Mouse (Mus musculus) heart, embryonic 14.5 days (tissue): Measurements from ENCODE around the gene Aunip. TPM values are rescaled to one million over a fixed set of nuclear protein-coding genes. Genes with fewer than 3 reads are reported as not detected.
A peak's percentile ranks its signal among the peaks of the same experiment; 100 is the strongest.

Source experiments
- ATAC-seq: fragments of 200-750 bp; cut with Nextera tagmentation; 2 replicates; pipeline ENCODE4 v1.8.0; 2017; ENCODE audit warnings: low read depth, moderate TSS enrichment; ENCODE audit not compliant: insufficient number of reproducible peaks, insufficient read depth, low FRiP score
- H3K27ac ChIP-seq, 2 experiments: fragments of 200-500 bp in 1 of 2; fragments of 300-500 bp in 1 of 2; sonication (generic) in 1 of 2; replicated peaks in 1 of 2; 2 replicates each; pipeline ENCODE4 v1.5.1; 2012 to 2014; ENCODE audit warnings: low read depth in 2 of 2, low read length in 2 of 2, control low read depth in 1 of 2, mild to moderate bottlenecking in 1 of 2, mixed read lengths in 1 of 2; ENCODE audit not compliant: control insufficient read depth in 1 of 2, insufficient read depth in 1 of 2
- H3K27me3 ChIP-seq: fragments of 300-500 bp; sonication (generic); 2 replicates; pipeline ENCODE4 v1.6.1; 2014; ENCODE audit warnings: mild to moderate bottlenecking, low read length, control low read depth; ENCODE audit not compliant: control insufficient read depth, insufficient read depth
- H3K36me3 ChIP-seq: fragments of 300-500 bp; sonication (generic); 2 replicates; pipeline ENCODE4 v1.6.1; 2014; ENCODE audit warnings: mild to moderate bottlenecking, control low read depth, low read length, mixed read lengths; ENCODE audit not compliant: control insufficient read depth, insufficient read depth
- H3K4me1 ChIP-seq, 2 experiments: fragments of 200-500 bp in 1 of 2; fragments of 300-500 bp in 1 of 2; sonication (generic) in 1 of 2; 2 replicates each; pipeline ENCODE4 v1.6.1; 2012 to 2014; ENCODE audit warnings: low read length in 2 of 2, control low read depth in 1 of 2, mixed read lengths in 1 of 2; ENCODE audit not compliant: control insufficient read depth in 2 of 2, insufficient read depth in 2 of 2
- H3K4me2 ChIP-seq: fragments of 300-500 bp; sonication (generic); 2 replicates; pipeline ENCODE4 v1.6.1; 2014; ENCODE audit warnings: mild to moderate bottlenecking, low read length
- H3K4me3 ChIP-seq, 2 experiments: fragments of 200-500 bp in 1 of 2; fragments of 300-500 bp in 1 of 2; sonication (generic) in 1 of 2; 2 replicates each; pipeline ENCODE4 v1.5.1; 2012 to 2014; ENCODE audit warnings: low read length in 2 of 2, mild to moderate bottlenecking in 2 of 2, control low read depth in 1 of 2, low read depth in 1 of 2, moderate library complexity in 1 of 2; ENCODE audit not compliant: control insufficient read depth in 1 of 2, insufficient read depth in 1 of 2
- H3K9ac ChIP-seq: fragments of 300-500 bp; sonication (generic); 2 replicates; pipeline ENCODE4 v1.6.1; 2014; ENCODE audit warnings: mild to moderate bottlenecking, low read length
- H3K9me3 ChIP-seq: fragments of 300-500 bp; sonication (generic); 2 replicates; pipeline ENCODE4 v1.6.1; 2016; ENCODE audit warnings: low read length, control low read depth; ENCODE audit not compliant: control insufficient read depth
- WGBS: fragments of 180-500 bp; shearing (Covaris S2); extraction: QIAGEN DNeasy Blood & Tissue Kit; methylation state at CpG from one replicate; pipeline ENCODE4 v1.1.7; 2014; 5-methylcytosine and 5-hydroxymethylcytosine counted together
- polyA plus RNA-seq: library from polyadenylated mRNA; unstranded; fragments of >200 nt; fragmentation: Nextera tagmentation; extraction: Ambion mirVana; gene quantifications from 2 replicates; pipeline ENCODE4 v1.2.1, GENCODE M21; 2014

Aunip gene
- polyA plus RNA-seq, 1 experiment from 2014 or later, result 3.2 TPM

GRCm38 (mm10) chr4:134505303-134505789 lies 5.5 kb upstream of the Aunip start:
- Histone ChIP-seq H3K36me3 (peaks cover 13% of the 10 kb centered on the region), H3K27me3 (no peaks in the 10 kb centered on the region), H3K4me3 (no peak overlapping the region), H3K27ac (no peak overlapping the region), H3K4me1 (no peaks in the 10 kb centered on the region), H3K4me2 (no peak overlapping the region), H3K9ac (no peak overlapping the region), H3K9me3 (no peaks in the 10 kb centered on the region)
- 87% methylated on average over 4 of the region's 4 CpGs for WGBS
- ATAC-seq, result no peak

GRCm38 (mm10) chr4:134505966-134506594 lies 4.7 kb upstream of the Aunip start:
- Histone ChIP-seq H3K27ac (no peak overlapping the region), H3K4me3 (no peak overlapping the region), H3K4me1 (peaks cover 0 to 1% of the 10 kb centered on the region in 2 experiments; a peak in 1 of 4 replicates), H3K4me2 (no peak overlapping the region), H3K9me3 (no peaks in the 10 kb centered on the region), H3K27me3 (no peaks in the 10 kb centered on the region), H3K36me3 (peaks cover 13% of the 10 kb centered on the region), H3K9ac (no peak overlapping the region)
- no peak for ATAC-seq
- 57% methylated on average over 3 of the region's 4 CpGs for WGBS

DNA sequence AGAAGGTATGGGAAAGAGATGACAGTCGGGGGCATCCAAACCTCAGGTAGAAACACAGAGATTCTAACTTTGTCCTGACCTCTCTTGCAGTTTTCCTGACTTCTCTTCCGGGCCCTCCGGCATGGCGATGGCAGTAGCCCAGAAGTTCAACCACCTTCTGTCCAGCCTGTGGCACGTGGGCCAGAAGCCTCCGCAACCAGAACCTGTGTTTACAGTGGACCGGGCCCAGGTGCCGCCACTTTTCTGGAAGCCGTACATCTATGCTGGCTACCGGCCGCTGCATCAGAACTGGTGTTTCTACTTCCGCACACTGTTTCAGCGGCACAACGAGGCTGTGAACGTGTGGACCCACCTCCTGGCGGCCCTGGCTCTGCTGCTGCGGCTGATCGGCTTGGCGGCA lies 4.1 kb upstream of the Aunip start:
- no peaks in the 10 kb centered on the region for H3K9me3 ChIP-seq
- no peak overlapping the region for H3K27ac ChIP-seq
- peaks cover 13% of the 10 kb centered on the region for H3K36me3 ChIP-seq
- H3K4me3 ChIP-seq, result no peak overlapping the region
- H3K4me1 ChIP-seq, result peaks cover 0 to 7% of the 10 kb centered on the region in 2 experiments; a peak in 2 of 4 replicates
- no peaks in the 10 kb centered on the region for H3K27me3 ChIP-seq
- no peak for ATAC-seq
- H3K4me2 ChIP-seq, result no peak overlapping the region
- WGBS, result 88% methylated on average over 19 of the region's 19 CpGs
- no peak overlapping the region for H3K9ac ChIP-seq

GRCm38 (mm10) chr4:134510396-134510795 lies 403 bp upstream of the Aunip start:
- no peak for ATAC-seq
- H3K27ac ChIP-seq, result no peak overlapping the region

DNA sequence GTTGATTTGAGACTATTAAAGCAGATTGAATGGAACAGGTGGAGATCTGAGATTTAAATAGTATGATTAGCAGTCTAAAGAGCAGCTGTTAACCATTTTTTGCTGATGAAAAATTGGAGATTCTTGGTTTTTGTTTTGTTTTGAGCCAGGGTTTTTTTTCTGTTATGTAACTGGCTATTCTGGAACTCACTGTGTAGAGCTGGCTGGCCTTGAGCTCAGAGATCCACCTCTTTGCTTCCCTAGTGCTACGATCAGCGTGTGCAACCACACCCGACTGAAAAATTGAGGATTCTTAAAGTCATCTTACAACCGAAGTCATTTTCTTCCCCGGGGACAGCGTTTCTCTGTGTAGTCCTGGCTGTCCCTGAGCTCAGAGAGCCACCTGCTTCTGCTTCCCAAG lies 931 bp downstream of the Aunip start:
- ATAC-seq, result no peak
- no peak overlapping the region for H3K27ac ChIP-seq
- H3K4me1 ChIP-seq, result peaks cover 13 to 37% of the 10 kb centered on the region in 2 experiments
- H3K36me3 ChIP-seq, result peaks cover 16% of the 10 kb centered on the region
- peak overlapping the region; percentile 12 to 61 for H3K4me3 ChIP-seq
- peak overlapping the region; percentile 80 for H3K4me2 ChIP-seq
- H3K27me3 ChIP-seq, result no peaks in the 10 kb centered on the region
- peak overlapping the region; percentile 73 for H3K9ac ChIP-seq
- 64% methylated on average over 6 of the region's 6 CpGs for WGBS
- H3K9me3 ChIP-seq, result no peaks in the 10 kb centered on the region

More at GRCm38 (mm10) chr4:134510396-134510795, 403 bp upstream of the Aunip start:
- Histone ChIP-seq H3K9ac (no peak overlapping the region), H3K36me3 (peaks cover 17% of the 10 kb centered on the region), H3K9me3 (no peaks in the 10 kb centered on the region), H3K4me3 (no peak overlapping the region), H3K4me1 (peaks cover 5 to 26% of the 10 kb centered on the region in 2 experiments), H3K27me3 (no peaks in the 10 kb centered on the region), H3K4me2 (peak overlapping the region; percentile 80)
- WGBS, result 81% methylated on average over 4 of the region's 4 CpGs

- Histone ChIP-seq H3K4me1 (peaks cover 21 to 48% of the 10 kb centered on the region in 2 experiments), H3K27ac (0 out of 4 replicates have a peak overlapping the region, but pooled peaks have one; percentile 14)
- no peak; the same call in 1 of the 2 replicates for ATAC-seq
Measured at GRCm38 (mm10) chr4:134512798-134513197, 2.0 kb downstream of the Aunip start.

DNA sequence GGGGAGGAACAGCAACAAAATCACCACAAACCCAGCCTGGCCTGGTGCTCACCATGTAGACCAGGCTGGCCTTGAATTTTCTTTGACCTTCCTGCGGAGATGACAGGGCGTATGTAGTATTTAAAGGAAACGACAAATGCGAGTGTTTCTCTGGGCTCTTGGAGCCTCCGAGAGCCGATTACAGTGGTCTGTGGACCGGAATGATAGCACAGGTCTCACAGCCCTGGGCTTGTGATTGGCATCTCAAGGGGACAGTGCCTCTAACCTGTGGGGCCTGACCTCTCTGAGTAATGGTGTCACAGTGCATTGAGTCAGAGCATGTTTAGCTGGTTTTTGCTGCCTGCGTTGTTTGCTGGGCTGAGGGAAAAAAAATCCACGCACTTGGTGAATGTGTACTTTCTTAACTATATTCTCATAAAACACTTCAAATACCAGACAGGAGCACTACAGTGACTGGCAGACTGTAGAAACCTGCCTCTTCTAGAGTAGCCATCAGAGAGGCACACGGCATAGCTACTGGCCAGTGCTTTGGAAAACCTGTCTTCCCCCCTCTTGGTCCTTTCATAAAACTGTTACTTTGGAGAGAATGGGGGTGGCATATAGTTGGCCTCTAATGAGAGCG lies 3.6 kb downstream of the Aunip start:
- no peak overlapping the region for H3K27ac ChIP-seq
- ATAC-seq, result no peak
- WGBS, result 76% methylated on average over 11 of the region's 11 CpGs
- no peak overlapping the region for H3K9ac ChIP-seq
- H3K27me3 ChIP-seq, result no peaks in the 10 kb centered on the region
- H3K36me3 ChIP-seq, result 0 out of 2 replicates have a peak, but pooled peaks cover 4% of the 10 kb centered on the region
- H3K4me2 ChIP-seq, result no peak overlapping the region
- no peaks in the 10 kb centered on the region for H3K9me3 ChIP-seq
- H3K4me3 ChIP-seq, result no peak overlapping the region
- peaks cover 26 to 54% of the 10 kb centered on the region in 2 experiments for H3K4me1 ChIP-seq

More at GRCm38 (mm10) chr4:134512798-134513197, 2.0 kb downstream of the Aunip start:
- peaks cover 7% of the 10 kb centered on the region; the same call in 1 of the 2 replicates for H3K36me3 ChIP-seq
- H3K9me3 ChIP-seq, result no peaks in the 10 kb centered on the region
- H3K4me2 ChIP-seq, result peak overlapping the region; percentile 67
- H3K27me3 ChIP-seq, result no peaks in the 10 kb centered on the region
- H3K4me3 ChIP-seq, result peak overlapping the region; percentile 24 to 32
- peak overlapping the region; percentile 62; the same call in 1 of the 2 replicates for H3K9ac ChIP-seq
- WGBS, result 15% methylated on average over 14 of the region's 15 CpGs
